Mouse (Mus musculus): ENCODE results near the gene Pam.
"Not testable (repeated sequence)": the region's sequence is repeated elsewhere in the genome, so short reads cannot be mapped to it uniquely, and the experiment has no call there.

Pam gene

DNA sequence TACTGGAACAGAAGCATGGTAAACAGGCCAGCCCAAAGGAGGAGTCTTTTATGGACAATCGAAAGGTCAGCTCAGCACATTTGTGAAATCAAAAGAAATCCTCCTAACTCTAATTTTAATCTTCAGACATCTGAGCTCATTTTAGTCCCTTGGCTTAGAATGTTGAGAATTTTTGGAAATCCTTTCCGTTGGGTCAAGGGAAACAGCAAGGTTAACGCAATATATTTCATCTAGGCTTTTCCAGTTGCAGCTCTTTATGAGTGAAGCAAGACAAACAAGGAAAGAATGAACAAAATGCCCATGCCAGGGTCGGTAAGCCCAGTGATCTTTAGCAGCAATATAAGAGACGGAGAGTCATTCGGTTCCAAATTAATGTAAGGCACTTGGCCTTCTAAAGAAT, 135.3 kb downstream of the Pam start:
- DNase-seq: no peak

DNA sequence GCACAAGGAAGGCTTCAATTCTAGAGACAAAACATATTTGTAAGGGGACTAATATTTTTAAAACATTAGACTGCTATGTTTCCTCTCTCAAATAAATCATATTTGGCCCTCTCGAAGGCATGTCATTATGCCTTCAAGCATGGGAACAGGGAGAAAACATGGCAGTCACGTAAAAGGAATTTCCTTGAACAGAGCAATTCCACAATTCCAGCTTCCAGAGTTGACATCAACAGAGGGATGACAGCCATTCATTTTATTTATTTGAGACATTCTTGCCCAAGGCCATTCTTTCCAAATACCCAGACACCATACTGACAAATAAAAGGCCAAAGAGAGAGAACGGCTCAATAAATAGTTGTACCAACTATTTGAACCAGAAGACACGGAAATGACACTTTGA, 136.7 kb downstream of the Pam start:
- no peak for DNase-seq

GRCm38 (mm10) chr1:97949258-97949657, 146.2 kb downstream of the Pam start:
- not testable (repeated sequence) for DNase-seq

DNA sequence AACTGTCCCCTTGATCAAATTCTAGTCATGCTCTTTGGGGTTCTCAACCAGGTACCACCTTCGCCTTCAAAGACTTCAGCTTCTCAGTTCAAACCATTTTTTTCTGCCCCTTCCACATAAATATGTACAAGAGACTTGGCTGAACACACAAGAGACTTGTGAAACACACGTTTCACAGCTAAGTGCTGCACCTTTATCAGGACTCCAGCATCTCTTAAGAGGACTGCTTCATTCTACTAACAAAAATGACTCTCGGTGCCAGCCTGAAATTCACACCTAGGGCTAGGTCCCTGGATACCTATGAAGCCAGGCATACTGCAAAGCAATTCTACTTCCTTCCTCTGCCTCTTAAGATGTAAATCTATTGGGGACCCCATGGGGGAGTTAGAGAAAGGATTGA, 148.3 kb downstream of the Pam start:
- DNase-seq: no peak

- no peak for DNase-seq
These were observed 151.4 kb downstream of the Pam start for GRCm38 (mm10) chr1:97943908-97944608.

GRCm38 (mm10) chr1:97943402-97943801, 152.0 kb downstream of the Pam start:
- DNase-seq: no peak

GRCm38 (mm10) chr1:97942966-97943365, 152.5 kb downstream of the Pam start:
- no peak for DNase-seq

- no peak for DNase-seq
These were observed 156.9 kb downstream of the Pam start for GRCm38 (mm10) chr1:97938586-97938985.

- no peak for DNase-seq
These were observed 157.4 kb downstream of the Pam start for GRCm38 (mm10) chr1:97938053-97938452.

- DNase-seq: no peak
These were observed 160.5 kb downstream of the Pam start for GRCm38 (mm10) chr1:97934940-97935339.

GRCm38 (mm10) chr1:97931220-97931619, 164.2 kb downstream of the Pam start:
- DNase-seq: no peak

DNA sequence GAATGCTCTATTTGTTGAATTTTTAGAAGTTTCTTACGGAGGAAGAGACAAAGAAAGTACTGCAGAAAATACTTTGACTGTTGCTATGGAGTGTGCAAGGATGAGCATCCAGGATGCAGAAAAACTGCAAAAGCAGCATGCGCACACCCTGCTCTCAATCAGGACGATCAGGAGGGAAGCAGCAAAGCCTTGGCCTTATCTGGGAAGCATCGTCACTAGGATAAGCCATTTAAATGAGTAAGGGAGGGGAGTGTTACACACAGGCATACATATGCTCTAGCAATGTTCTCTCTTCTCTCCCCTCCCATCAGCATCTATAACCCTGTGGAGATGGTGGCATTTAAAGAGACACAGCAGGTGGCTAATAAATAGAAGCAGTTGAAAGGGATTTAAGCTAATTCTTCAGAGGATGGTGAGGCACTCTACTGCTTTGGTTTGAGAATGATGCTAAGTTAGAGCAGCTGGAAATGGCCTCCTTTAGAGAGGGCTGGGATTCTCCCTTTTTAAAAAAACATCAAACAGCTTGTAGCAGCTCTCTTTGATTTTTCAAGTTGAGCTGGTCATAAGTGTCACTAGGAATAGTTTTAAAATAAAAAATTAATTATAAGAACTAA, 165.9 kb downstream of the Pam start:
- DNase-seq: no peak

DNA sequence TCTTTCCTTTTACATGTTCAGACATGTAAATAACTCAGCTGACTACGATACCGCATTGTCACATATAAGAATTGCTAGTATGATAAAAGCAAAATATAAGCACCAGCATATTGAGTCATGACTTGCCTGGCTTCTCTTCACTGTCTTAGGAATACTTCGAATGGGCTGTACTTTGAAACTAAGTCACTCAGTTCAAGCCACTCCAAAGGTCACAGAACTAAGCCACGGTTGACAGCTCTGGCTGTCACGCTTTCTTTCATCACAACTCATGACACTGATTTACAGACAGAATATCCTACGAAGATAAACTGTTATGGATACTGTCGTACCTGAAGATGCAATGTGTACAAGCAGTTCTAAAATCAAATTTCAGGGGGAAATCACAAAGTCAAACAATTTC, 168.7 kb downstream of the Pam start:
- DNase-seq: no peak

DNA sequence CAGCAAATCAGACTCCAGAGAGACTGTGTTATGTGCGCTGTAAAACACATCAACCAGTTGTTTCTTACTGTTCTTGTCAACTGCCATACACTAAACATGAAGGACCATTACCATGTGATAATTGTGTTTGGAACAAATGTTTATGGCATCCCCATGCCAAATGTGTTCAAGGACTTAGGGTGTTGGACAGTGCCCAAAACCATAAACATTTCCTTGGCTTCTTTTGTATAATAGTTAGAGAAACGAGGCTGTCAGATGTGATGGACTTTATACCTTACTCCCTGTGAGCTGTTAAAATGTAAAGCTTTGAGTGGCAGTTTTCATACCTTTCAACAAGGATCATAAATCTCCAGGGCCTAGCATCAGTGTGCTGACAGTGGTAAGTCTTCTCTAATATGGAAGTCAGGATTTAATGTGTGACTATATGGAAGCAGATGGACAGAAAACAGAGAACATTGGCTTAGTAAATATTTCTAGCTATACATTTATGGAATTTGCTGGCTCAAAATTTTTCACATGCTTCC, 169.4 kb downstream of the Pam start:
- no peak for DNase-seq

DNA sequence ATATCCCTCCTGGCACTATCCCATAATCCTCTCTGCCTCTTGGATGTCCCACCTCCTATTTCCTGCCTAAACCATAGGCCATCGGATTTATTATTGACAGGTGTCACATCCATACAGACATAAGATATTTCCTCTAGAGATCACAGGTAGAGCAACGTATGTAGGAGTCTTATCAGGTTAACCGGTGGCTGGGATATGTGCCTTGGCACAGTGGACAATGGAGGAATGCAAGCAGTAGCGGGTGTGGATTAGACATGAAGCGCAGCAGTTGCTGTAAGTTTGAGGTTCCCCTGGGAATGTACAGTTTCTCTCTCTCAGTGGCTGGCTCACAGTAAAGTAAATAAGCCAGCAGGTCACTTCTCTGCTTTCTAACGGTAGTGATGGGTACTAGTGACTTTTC, 173.1 kb downstream of the Pam start:
- DNase-seq: no peak

DNA sequence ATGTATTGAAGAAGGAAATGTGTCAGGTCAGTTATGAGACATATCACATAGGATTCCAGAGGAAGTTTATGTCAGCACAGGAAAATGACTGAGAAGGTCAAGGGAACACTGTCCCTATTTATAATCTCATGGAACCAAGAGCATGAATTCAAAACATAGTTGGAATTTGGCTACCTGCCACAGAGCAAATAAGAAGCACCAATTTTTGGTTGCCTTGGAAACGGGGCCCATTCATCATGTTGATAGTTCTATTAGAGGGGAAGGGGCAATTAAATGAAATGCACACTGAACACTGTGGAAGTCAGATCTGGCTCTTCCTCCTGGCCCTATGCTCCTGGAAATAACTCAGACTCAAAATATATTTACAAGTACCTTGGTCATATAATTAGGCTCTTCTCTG, 173.6 kb downstream of the Pam start:
- DNase-seq: no peak

- DNase-seq: peak; percentile 51 to 74
These were observed 177.0 kb downstream of the Pam start for GRCm38 (mm10) chr1:97918495-97918894.

DNA sequence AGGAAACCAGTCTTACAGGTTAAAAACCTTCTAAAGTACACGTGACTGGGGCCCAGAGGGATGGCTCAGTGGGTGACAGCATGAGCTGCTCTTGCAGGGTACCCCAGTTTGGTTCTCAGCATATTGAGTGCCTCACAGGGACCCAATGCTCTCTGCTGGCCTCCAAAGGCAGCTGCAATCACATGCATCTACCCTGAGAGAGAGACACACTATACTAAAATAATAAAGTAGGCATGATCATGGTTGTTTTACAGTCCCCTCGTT, 178.5 kb downstream of the Pam start:
- DNase-seq: no peak

GRCm38 (mm10) chr1:97916218-97916970, 179.1 kb downstream of the Pam start:
- no peak for DNase-seq

DNA sequence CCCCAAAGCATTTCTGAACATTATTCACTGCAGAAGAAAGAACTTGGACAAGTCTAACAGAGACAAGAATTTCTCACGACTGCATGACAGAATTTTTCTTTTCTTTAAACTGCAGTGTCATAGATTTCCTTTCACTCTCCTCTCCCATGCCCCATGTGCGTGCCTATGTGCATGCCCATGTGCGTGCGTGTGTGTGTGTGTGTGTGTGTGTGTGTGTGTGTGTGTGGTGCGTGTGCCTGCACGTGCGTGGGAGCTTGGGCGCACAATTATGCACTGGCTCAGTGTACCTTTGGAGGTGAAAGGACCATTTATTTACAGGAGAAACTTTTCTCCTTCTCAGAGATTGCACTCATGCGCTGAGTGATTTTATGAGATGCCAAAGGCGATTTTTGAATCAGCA, 179.7 kb downstream of the Pam start:
- no peak for DNase-seq

DNA sequence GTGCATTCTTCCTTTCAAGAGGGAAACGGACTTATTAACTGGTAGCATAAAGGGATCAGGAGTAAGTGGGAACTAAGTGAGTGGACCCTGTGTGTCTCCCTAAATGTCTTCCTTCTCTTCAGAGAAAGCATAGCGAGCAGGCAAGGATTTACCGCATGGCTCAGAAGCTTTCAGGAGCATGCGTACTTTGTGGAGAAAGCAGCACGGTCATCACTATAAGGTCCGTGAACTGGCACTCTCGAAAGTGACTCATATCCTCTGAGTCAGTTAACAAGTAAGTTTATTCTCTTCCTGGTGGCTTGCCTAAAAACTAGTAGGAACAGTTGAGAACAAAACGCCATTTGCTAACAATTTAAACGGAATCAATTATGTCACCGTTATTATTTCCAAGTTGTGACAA, 184.6 kb downstream of the Pam start:
- no peak for DNase-seq

- DNase-seq: no peak
These were observed 185.9 kb downstream of the Pam start for GRCm38 (mm10) chr1:97909561-97909960.

DNA sequence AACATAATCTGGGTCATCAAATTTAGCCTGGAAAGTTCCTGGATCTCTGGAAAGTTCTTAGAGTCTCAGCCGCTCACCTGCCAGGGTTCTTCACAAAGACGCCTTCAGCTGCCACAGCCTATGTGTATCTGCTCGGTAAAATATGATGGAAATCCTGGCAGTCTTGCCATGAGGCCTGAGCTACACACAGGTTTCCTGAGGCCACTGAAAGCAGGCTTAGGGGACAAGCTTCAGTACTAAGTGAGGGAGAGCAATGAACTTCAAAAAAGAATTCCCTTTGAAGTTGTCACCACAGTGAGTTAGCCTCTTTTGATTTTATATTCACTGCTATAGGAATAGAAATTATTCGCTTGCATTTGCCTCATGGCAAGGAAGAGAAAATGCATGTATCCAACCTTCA, 186.7 kb downstream of the Pam start:
- DNase-seq: no peak

DNA sequence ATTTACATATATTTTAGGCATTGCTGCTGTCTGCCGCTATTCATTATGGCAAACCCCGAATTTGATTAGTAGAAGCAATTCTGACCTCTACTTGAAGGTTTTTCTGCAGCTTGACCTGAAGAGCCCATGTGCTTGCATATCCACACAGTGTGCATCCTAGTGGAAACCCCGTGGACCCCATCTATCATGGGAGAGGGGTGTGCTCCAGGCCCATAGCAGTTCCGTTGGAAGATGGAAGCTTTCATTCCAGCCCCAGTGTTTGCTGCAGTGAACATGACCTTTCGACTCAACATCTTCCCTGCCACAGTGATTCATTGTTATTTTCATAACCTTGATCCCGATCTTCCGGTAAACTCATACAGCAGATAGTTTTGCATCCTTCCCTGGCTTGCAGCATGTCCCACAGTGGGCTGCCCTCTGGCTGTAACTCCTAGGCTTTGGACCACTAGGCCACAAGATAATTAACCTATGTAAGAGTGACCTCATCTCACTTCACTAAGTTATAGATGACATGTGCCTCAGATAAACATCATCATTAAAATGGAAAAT, 191.5 kb downstream of the Pam start:
- no peak for DNase-seq
